17 mouse cellular contexts compared by ENCODE assay signal in the genomic region with DNA sequence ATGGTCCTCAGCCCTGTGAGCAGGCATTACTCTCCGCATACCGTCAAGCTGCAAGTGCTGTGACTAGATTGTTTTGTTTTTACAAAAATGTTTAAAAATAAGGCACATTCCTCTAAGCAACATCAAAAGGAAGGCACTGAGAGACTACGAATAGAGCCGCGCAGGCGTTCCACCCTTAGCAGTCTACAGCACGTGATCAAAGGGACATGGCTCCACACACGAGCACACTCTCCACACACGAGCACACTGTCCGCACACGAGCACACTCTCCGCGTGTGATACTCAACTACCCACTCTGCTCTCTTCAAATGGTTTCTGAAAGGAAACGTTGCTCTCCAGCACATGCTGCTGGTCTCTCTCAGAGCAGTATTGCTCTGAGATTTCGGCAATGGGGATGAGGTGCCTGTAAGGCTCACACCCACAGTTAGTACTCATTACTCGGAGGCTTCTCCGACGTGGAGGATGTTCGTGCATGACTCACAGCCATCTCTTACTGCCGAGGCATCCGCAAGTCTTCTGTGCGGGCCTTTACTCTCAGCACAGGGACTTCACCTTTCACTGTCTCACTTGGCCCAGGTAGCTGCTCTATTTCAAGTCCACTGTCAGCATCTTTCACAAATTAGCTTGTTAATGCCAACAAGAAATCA. TPM values are rescaled to one million over a fixed set of nuclear protein-coding genes. Genes with fewer than 3 reads are reported as not detected.
DNase-seq lines count a peak whose midpoint lies in the region; ATAC-seq lines count a peak whose summit lies in the region.
"Had no signal": no experiment of that assay in that cellular context is flagged by ENCODE, and none has a peak within 500 bp of the region (broad histone marks: within the 10 kb centered on the region; RNA-seq: fewer than 3 reads in every experiment).

No protein-coding gene starts in this region.

- H3K4me3 ChIP-seq in megakaryocyte, embryonic 14.5 days (replicated peaks) = peak overlapping the region; percentile 28
- H3K4me3 ChIP-seq: forebrain, embryonic 13.5 days; heart, embryonic 12.5 days had no signal

- DNase-seq in heart, adult 11 months = peak; percentile 84
- no peak for DNase-seq in heart, postnatal 36 days
- DNase-seq in brain, adult 2 months (ENCODE audit: low read depth, low spot score) = peak; percentile 83
- peak; percentile 23 for DNase-seq in right cerebral cortex, postnatal 14 days
- DNase-seq in B cell, adult 2 months = no peak
- DNase-seq in gastrocnemius, postnatal 10 days = no peak
- DNase-seq: adrenal gland, adult 8-10 months; heart, postnatal 4 days; kidney, adult 11 months; kidney, postnatal 25 days; liver, postnatal 0 days; thymus, adult 18-20 months had no signal

- no peak; the same call in 1 of the 2 replicates for ATAC-seq in megakaryocyte, adult 5-6 weeks (ENCODE audit: poor library complexity, severe bottlenecking)
- ATAC-seq: forebrain, embryonic 13.5 days had no signal

- peaks cover 38% of the 10 kb centered on the region for H3K9me3 ChIP-seq in megakaryocyte, embryonic 14.5 days

- H3K4me1 ChIP-seq in megakaryocyte, embryonic 14.5 days = peaks cover 24% of the 10 kb centered on the region
- H3K4me1 ChIP-seq: forebrain, embryonic 13.5 days; heart, embryonic 12.5 days had no signal

- intact Hi-C loops in heart, postnatal 36 days (cut with DNase I) = no loop called here

- peaks cover 100% of the 10 kb centered on the region for H3K36me3 ChIP-seq in megakaryocyte, embryonic 14.5 days (replicated peaks; ENCODE audit: low read length)
- H3K36me3 ChIP-seq: G1E had no signal

- H3K27me3 ChIP-seq in megakaryocyte, embryonic 14.5 days (replicated peaks) = no peaks in the 10 kb centered on the region
- H3K27me3 ChIP-seq: forebrain, embryonic 13.5 days; heart, embryonic 12.5 days had no signal

RNA-seq across cellular contexts. Expression of gene Wdfy3, which starts 37.0 kb away (rescaled TPM):
- total RNA-seq in heart, postnatal 36 days (2021) = 10 to 100 TPM; 31.2 to 31.9 TPM
- polyA plus RNA-seq in megakaryocyte, embryonic 14.5 days (2012; ENCODE audit: insufficient read depth, low replicate concordance) = 4.3 and 4.7 TPM in 2 replicates
- 20.3 and 21.3 TPM in 2 replicates for total RNA-seq in megakaryocyte, adult 5-6 weeks (2015)
- 11.5 and 16.7 TPM in 2 replicates for total RNA-seq in megakaryocyte, adult 5-6 weeks (2017)
- 10 to 100 TPM; 26.0 to 33.0 TPM for total RNA-seq in gastrocnemius, postnatal 10 days (2021)
- polyA plus RNA-seq: G1E had no signal

Comparison
In these comparisons a context has a peak if more than half of its experiments do, and no peak if none do; other contexts are left out.
1. DNase-seq: peak in heart, adult 11 months (single experiment), brain, adult 2 months (single experiment) and right cerebral cortex, postnatal 14 days (single experiment); none in heart, postnatal 36 days (0 of 2), B cell, adult 2 months (0 of 2) and gastrocnemius, postnatal 10 days (single experiment).